Mouse (Mus musculus) brain, embryonic 14.5 days (tissue): ENCODE measurements around the gene Ftl1.

Experiments used
- CTCF ChIP-seq: fragments of 200-500 bp; IDR thresholded peaks from 2 replicates; pipeline ENCODE4 v1.5.1; 2012; ENCODE audit warnings: inconsistent platforms, mild to moderate bottlenecking, moderate library complexity, borderline replicate concordance; ENCODE audit not compliant: insufficient read depth, insufficient read length; ENCODE audit errors: extremely low read depth
- POLR2A ChIP-seq: fragments of 200-500 bp; IDR thresholded peaks from 2 replicates; pipeline ENCODE4 v1.6.1; 2012; ENCODE audit warnings: mild to moderate bottlenecking, inconsistent platforms, borderline replicate concordance; ENCODE audit not compliant: poor library complexity, insufficient read depth, insufficient read length, severe bottlenecking; ENCODE audit errors: extremely low read depth

- no peak for TF ChIP-seq CTCF
- no peak for TF ChIP-seq POLR2A
Observed at GRCm38 (mm10) chr7:45481374-45481927, 21.8 kb upstream of the Ftl1 start, which contains the start of gene Tulp2.
